Mouse (Mus musculus): ENCODE data around the gene Mcm7. TPM values are rescaled to one million over a fixed set of nuclear protein-coding genes. Genes with fewer than 3 reads are reported as not detected.
A peak's percentile ranks its signal among the peaks of the same experiment; 100 is the strongest.

Gene Mcm7
- polyA plus RNA-seq, 1 experiment, result 208 TPM

DNA sequence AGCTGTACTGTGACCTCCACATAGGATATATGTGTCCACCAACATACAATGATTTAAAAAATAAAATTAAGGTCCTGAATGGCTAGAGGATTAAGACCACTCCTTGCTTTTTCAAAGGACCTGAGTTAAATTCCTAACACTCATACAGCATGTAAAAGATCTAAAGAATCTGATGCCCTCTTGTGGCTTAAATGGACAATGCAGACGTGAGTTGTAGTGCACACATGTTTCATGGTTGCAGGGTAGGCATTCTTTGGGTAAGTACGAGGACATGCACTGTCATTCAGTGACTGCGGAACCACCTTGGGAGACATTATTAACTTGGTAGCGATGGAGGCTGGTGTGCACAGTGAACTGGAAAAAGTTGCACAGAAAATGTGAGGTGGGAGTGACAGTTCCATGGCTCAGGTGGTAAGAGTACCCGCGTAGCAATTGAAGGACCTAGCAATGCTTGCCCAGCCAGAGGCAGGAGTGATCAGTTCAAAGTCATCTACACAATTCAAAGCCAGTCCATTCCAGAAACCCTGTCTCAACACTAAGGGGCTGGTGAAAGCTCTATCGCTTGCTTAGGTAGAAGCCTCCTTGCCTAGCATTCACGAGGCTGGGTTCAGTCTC is 34.2 kb downstream of the Mcm7 start:
- TF ChIP-seq MYOG (IDR thresholded peaks at IDR 0.05; ENCODE audit: control insufficient read depth, extremely low read depth, insufficient read length), result no peak
- TF ChIP-seq CTCF (IDR thresholded peaks at IDR 0.05; ENCODE audit: control insufficient read depth, insufficient read depth, insufficient read length), result no peak
- TF ChIP-seq MYOD1 (IDR thresholded peaks at IDR 0.05; ENCODE audit: control insufficient read depth, insufficient read length, low read depth), result no peak
- no peak for TF ChIP-seq USF1 (IDR thresholded peaks at IDR 0.05; ENCODE audit: low read depth)
- TF ChIP-seq FOSL1 (IDR thresholded peaks at IDR 0.05; ENCODE audit: insufficient read depth, low read length, poor library complexity, severe bottlenecking), result no peak
- no peak for TF ChIP-seq MAX (IDR thresholded peaks at IDR 0.05)
- no peak for TF ChIP-seq CEBPB (IDR thresholded peaks at IDR 0.05; ENCODE audit: low read depth)
- Histone ChIP-seq H3K4me3 (ENCODE audit: insufficient read depth, poor library complexity, severe bottlenecking) (no peak overlapping the region), H3K79me3 (ENCODE audit: low read depth) (no peaks in the 10 kb centered on the region), H3K36me3 (ENCODE audit: control insufficient read depth, insufficient read depth) (peaks cover 11% of the 10 kb centered on the region), H3K79me2 (ENCODE audit: control insufficient read depth, insufficient read depth) (no peaks in the 10 kb centered on the region), H3K27me3 (ENCODE audit: control insufficient read depth, insufficient read depth, insufficient read length) (no peaks in the 10 kb centered on the region), H3ac (ENCODE audit: control insufficient read depth, insufficient read length, low read depth) (no peak overlapping the region)

- Histone ChIP-seq H3ac (ENCODE audit: control insufficient read depth, insufficient read length, low read depth) (no peak overlapping the region), H3K4me3 (ENCODE audit: insufficient read depth, poor library complexity, severe bottlenecking) (no peak overlapping the region), H3K36me3 (ENCODE audit: control insufficient read depth, insufficient read depth) (peaks cover 15% of the 10 kb centered on the region), H3K27me3 (ENCODE audit: control insufficient read depth, insufficient read depth, insufficient read length) (no peaks in the 10 kb centered on the region), H3K79me3 (ENCODE audit: low read depth) (no peaks in the 10 kb centered on the region), H3K79me2 (ENCODE audit: control insufficient read depth, insufficient read depth) (no peaks in the 10 kb centered on the region)
- no peak for TF ChIP-seq MAX (IDR thresholded peaks at IDR 0.05)
- TF ChIP-seq MYOG (IDR thresholded peaks at IDR 0.05; ENCODE audit: control insufficient read depth, extremely low read depth, insufficient read length), result no peak
- TF ChIP-seq CTCF (IDR thresholded peaks at IDR 0.05; ENCODE audit: control insufficient read depth, insufficient read depth, insufficient read length), result no peak
- no peak for TF ChIP-seq USF1 (IDR thresholded peaks at IDR 0.05; ENCODE audit: low read depth)
- no peak for TF ChIP-seq MYOD1 (IDR thresholded peaks at IDR 0.05; ENCODE audit: control insufficient read depth, insufficient read length, low read depth)
- TF ChIP-seq FOSL1 (IDR thresholded peaks at IDR 0.05; ENCODE audit: insufficient read depth, low read length, poor library complexity, severe bottlenecking), result no peak
- no peak for TF ChIP-seq CEBPB (IDR thresholded peaks at IDR 0.05; ENCODE audit: low read depth)
These were observed 35.0 kb downstream of the Mcm7 start for GRCm38 (mm10) chr5:138137257-138137656.

GRCm38 (mm10) chr5:138132425-138133064 is 39.7 kb downstream of the Mcm7 start:
- TF ChIP-seq CEBPB (IDR thresholded peaks at IDR 0.05; ENCODE audit: low read depth), result no peak
- TF ChIP-seq MYOG (IDR thresholded peaks at IDR 0.05; ENCODE audit: control insufficient read depth, extremely low read depth, insufficient read length), result no peak
- peaks cover 36% of the 10 kb centered on the region for H3K36me3 ChIP-seq (ENCODE audit: control insufficient read depth, insufficient read depth)

GRCm38 (mm10) chr5:138118041-138118440 is 54.2 kb downstream of the Mcm7 start:
- Histone ChIP-seq H3ac (ENCODE audit: control insufficient read depth, insufficient read length, low read depth) (peak overlapping the region; percentile 32), H3K79me3 (ENCODE audit: low read depth) (peaks cover 20% of the 10 kb centered on the region), H3K27me3 (ENCODE audit: control insufficient read depth, insufficient read depth, insufficient read length) (no peaks in the 10 kb centered on the region), H3K79me2 (ENCODE audit: control insufficient read depth, insufficient read depth) (peaks cover 32% of the 10 kb centered on the region), H3K4me3 (ENCODE audit: insufficient read depth, poor library complexity, severe bottlenecking) (peak overlapping the region; percentile 48), H3K36me3 (ENCODE audit: control insufficient read depth, insufficient read depth) (peaks cover 2% of the 10 kb centered on the region)
- no peak for TF ChIP-seq CEBPB (IDR thresholded peaks at IDR 0.05; ENCODE audit: low read depth)
- no peak for TF ChIP-seq FOSL1 (IDR thresholded peaks at IDR 0.05; ENCODE audit: insufficient read depth, low read length, poor library complexity, severe bottlenecking)
- TF ChIP-seq MYOG (IDR thresholded peaks at IDR 0.05; ENCODE audit: control insufficient read depth, extremely low read depth, insufficient read length), result no peak
- TF ChIP-seq CTCF (IDR thresholded peaks at IDR 0.05; ENCODE audit: control insufficient read depth, insufficient read depth, insufficient read length), result no peak
- TF ChIP-seq MAX (IDR thresholded peaks at IDR 0.05), result no peak
- no peak for TF ChIP-seq MYOD1 (IDR thresholded peaks at IDR 0.05; ENCODE audit: control insufficient read depth, insufficient read length, low read depth)
- TF ChIP-seq USF1 (IDR thresholded peaks at IDR 0.05; ENCODE audit: low read depth), result no peak

More at GRCm38 (mm10) chr5:138132425-138133064, 39.7 kb downstream of the Mcm7 start:
- no peak overlapping the region for H3K4me3 ChIP-seq (ENCODE audit: insufficient read depth, poor library complexity, severe bottlenecking)
- H3K79me3 ChIP-seq (ENCODE audit: low read depth), result no peaks in the 10 kb centered on the region
- no peaks in the 10 kb centered on the region for H3K27me3 ChIP-seq (ENCODE audit: control insufficient read depth, insufficient read depth, insufficient read length)
- H3ac ChIP-seq (ENCODE audit: control insufficient read depth, insufficient read length, low read depth), result no peak overlapping the region
- H3K79me2 ChIP-seq (ENCODE audit: control insufficient read depth, insufficient read depth), result no peaks in the 10 kb centered on the region

- H3K4me3 ChIP-seq (ENCODE audit: insufficient read depth, poor library complexity, severe bottlenecking), result peak overlapping the region; percentile 48
- peaks cover 32% of the 10 kb centered on the region for H3K79me2 ChIP-seq (ENCODE audit: control insufficient read depth, insufficient read depth)
- peak overlapping the region; percentile 70 for H3ac ChIP-seq (ENCODE audit: control insufficient read depth, insufficient read length, low read depth)
- H3K79me3 ChIP-seq (ENCODE audit: low read depth), result peaks cover 20% of the 10 kb centered on the region
- no peak for TF ChIP-seq FOSL1 (IDR thresholded peaks at IDR 0.05; ENCODE audit: insufficient read depth, low read length, poor library complexity, severe bottlenecking)
- no peak for TF ChIP-seq MYOD1 (IDR thresholded peaks at IDR 0.05; ENCODE audit: control insufficient read depth, insufficient read length, low read depth)
- no peak for TF ChIP-seq USF1 (IDR thresholded peaks at IDR 0.05; ENCODE audit: low read depth)
- TF ChIP-seq MYOG (IDR thresholded peaks at IDR 0.05; ENCODE audit: control insufficient read depth, extremely low read depth, insufficient read length), result no peak
- TF ChIP-seq CTCF (IDR thresholded peaks at IDR 0.05; ENCODE audit: control insufficient read depth, insufficient read depth, insufficient read length), result no peak
- TF ChIP-seq CEBPB (IDR thresholded peaks at IDR 0.05; ENCODE audit: low read depth), result no peak
- TF ChIP-seq MAX (IDR thresholded peaks at IDR 0.05), result no peak
- H3K36me3 ChIP-seq (ENCODE audit: control insufficient read depth, insufficient read depth), result no peaks in the 10 kb centered on the region
- no peaks in the 10 kb centered on the region for H3K27me3 ChIP-seq (ENCODE audit: control insufficient read depth, insufficient read depth, insufficient read length)
These were observed 54.8 kb downstream of the Mcm7 start for GRCm38 (mm10) chr5:138117199-138118015.
